Mouse (Mus musculus) heart, adult 2 months (tissue): ENCODE measurements around the gene Thumpd3.

Experiments used
- CTCF ChIP-seq: fragments of 200-600 bp; IDR thresholded peaks from 2 replicates; pipeline ENCODE4 v1.8.1; 2022; ENCODE audit warnings: antibody characterized with exemption, mild to moderate bottlenecking, moderate library complexity
- EP300 ChIP-seq: fragments of 200-500 bp; IDR thresholded peaks from 2 replicates; pipeline ENCODE4 v1.6.1; 2011; ENCODE audit warnings: low read depth, low read length, control low read depth; ENCODE audit not compliant: insufficient read depth
- POLR2A ChIP-seq: fragments of 200-500 bp; IDR thresholded peaks from 2 replicates; pipeline ENCODE4 v1.6.1; 2011; ENCODE audit warnings: mild to moderate bottlenecking, low read depth, low read length, control low read depth; ENCODE audit not compliant: insufficient read depth

GRCm38 (mm10) chr6:113012495-113012941 lies 33.5 kb upstream of the Thumpd3 start:
- TF ChIP-seq CTCF (no peak), POLR2A (no peak), EP300 (no peak)
